Mouse (Mus musculus) gastrocnemius, adult 18-20 months (tissue): ENCODE measurements around the gene Cpeb4. TPM values are rescaled to one million over a fixed set of nuclear protein-coding genes. Genes with fewer than 3 reads are reported as not detected.

Source experiments
- DNase-seq: peaks from one replicate; pipeline ENCODE4 v3.0.0; 2021; ENCODE audit warnings: low spot score
- total RNA-seq, 2 experiments: library from RNA; stranded (reverse); gene quantifications; 2 replicates each; pipeline ENCODE4 v1.2.3; 2021

Cpeb4 gene
- total RNA-seq, 2 experiments from 2014 or later: 98.3 to 115 TPM

- no peak for DNase-seq
Observed at GRCm38 (mm10) chr11:31846771-31847468, 25.1 kb upstream of the Cpeb4 start.

DNA sequence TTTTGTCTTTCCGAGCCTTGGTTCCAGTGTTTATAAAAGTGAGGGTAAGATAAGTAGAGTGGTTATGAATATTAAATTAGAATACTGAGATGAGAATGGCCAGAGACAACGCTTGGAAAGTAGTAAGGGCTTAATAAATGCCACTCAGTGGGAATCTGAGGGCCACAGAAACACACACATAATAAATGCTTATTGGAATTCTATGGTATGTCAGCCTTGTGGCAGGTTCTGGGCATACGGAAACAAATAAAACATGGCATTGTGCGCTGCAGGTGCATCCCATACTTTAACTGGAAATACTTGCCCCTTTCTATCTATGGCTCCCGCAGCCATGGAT lies 24.6 kb upstream of the Cpeb4 start:
- no peak for DNase-seq

DNA sequence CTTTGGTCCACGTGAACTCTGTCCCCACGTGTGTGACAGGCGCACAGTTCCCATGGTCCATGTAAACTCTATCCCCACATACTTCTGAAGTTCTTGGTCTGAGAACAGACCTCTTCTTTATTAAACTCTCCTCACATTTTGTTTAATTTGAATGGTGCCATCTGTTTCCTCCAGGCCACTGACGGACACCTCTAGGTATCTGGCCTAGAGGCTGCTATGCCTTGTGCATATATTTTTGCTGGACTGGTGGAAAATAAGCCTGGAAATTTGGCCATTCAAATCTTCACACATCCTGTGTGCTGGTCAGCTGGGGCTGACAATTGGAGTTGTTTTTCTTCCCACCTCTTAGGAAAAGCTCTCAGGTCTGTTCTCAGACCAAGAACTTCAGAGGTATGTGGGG lies 23.3 kb upstream of the Cpeb4 start:
- no peak for DNase-seq

DNA sequence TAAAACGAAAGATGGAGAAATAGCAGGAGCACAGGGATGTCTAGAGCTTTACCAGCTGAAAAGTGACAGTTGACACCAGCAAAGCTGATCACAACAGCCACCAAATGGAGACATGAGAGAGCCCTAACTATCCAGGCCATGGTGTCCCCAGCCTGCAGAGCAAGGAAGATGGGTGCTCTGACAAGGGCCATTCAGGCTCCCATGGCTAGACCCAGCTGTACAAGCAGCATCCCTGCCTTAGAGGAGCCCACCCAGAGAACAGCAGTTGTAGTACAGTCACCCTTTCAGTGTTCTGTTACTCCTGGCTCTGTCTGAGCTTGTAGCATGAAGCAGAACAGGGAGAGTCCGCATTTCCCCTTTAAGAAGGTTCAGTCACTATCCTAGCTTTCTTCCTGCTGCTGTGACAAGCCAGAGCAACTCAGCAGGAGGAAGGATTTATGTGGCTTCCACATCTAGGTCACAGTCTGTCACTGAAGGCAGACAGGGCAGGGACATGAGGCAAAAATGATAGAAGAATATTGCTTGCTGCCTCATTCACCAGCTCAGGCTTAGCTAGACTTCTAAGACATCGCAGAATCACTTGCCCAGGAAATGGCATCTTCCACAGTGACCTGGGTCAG lies 21.7 kb upstream of the Cpeb4 start:
- DNase-seq: no peak

DNA sequence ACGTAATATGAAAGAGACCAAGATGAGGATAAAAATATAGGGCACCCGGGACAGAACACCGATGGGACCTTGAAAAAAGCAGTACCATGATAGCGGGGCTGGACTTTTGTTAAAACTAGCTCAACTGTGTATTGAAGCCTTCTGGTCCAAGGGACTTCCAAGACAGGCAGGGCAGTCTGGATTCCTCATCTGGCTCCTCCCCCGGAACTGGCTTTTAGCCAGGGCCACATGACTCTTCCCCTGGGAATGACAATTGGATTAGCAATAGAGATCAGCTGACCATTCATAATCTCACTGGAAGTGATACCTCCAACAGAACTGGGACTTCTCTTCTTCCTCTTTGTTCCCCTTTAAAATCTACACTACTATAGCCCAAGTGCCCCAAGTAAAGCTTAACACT lies 21.0 kb upstream of the Cpeb4 start:
- no peak for DNase-seq

DNA sequence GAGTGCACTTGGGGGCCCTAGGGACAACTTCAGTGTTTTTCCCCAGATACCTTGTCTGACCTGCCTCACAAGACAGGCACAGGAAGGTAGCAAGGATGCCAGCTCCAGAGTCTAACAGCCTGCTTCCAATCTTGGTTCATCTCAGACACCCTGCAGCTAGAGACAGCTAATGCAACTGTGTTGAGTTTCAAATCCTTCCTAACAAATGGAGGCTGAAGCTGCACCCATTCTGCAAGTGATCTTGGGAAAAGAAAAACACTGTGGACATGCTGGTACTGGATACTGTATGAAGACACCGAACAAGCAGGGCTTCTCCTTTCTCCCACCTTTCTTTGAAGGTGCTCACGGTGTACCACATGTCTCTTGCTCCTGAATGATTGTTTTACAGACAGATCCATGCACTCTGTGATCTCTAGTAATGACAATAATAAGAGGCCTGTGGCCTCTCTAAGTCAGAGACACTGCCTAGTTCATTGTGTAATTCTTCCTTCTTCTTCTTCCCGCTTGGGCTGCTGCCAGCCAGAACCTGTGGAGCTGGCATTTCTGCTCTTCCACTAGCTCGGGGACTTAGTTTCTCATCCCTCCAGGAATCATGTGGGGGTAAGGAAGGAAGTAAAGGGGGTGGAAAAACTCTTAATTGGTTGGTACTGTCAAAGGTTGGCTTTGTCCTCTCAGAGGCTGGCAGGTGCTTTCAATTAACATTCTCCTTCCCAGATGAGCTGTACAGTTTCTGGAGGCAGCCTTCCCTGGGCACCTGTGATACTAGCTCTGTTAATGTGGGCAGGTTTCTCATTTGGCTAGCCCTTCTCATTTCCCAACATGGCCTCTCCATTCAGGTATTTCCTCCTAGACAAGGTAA lies 20.1 kb upstream of the Cpeb4 start:
- no peak for DNase-seq

GRCm38 (mm10) chr11:31854955-31855354 lies 17.1 kb upstream of the Cpeb4 start:
- DNase-seq: no peak

GRCm38 (mm10) chr11:31857479-31857878 lies 14.5 kb upstream of the Cpeb4 start:
- DNase-seq: no peak

DNA sequence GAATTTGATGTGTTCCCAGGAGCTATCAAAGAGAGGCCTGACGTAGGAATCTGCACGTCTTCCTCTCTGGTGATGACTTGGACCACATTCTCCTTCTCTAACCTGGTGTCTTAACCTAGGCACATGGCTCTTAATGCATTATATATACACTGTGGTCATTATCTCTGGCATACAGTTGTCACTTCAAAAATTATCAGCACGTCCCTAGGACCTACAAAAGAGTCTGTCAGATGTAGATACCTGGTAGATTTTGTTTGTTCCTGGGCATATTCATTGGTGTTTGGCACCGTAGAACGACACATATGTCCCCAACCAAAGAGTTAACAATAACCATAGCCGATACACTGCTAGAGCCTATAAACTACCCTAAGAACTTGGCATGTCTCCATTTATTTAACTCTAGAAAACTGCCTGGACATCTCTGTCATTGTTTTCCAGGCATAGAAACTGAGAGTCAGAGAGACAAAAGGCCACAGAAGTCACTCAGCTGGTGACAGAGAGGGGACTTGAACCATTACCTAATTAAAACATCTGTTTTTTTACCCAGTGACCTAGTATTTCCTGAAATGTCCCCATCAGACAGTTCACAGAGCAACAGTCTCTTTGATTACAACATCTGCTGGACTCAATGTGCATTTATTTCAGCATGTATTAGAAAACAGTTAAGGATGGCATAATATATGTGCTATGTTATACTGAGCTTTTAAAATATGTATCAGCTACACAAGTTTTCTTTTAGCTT lies 10.7 kb upstream of the Cpeb4 start:
- no peak for DNase-seq

- DNase-seq: no peak
Observed at GRCm38 (mm10) chr11:31867976-31868375, 4.0 kb upstream of the Cpeb4 start.

DNA sequence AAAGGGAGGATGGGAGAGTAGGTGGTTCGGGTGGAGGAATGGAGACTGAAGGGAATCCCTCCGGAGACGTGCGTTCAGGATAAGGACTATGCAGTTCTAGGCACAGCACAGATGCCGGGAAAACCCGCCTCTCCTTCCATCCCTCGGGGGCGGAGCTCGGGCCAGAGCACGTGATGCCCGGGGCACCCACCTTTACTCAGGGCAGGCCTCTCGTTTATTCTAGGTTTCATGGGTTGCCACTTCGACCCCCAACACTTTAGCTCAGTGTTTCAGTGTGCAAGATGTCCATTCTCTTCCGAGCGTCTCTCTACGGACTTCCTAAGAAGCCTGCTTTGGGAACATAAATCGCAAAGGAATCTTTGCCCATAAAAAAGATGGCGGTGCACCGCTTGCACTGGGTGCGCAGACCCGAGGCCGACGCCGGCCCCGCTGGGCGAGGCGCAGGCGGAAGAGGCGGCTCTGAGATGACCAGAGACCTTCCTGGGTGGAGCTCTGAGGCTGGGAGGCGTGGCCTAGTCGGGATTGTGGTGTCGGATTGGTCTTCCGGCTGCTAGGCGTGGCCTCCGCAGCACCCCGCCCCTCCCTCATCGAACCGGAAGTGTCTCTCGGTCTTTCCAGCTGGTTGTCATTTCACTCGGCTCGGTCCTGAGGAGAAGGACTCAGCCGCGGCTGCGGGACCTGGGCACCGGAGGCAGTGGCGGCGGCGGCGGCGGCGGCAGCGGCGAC lies 1.6 kb upstream of the Cpeb4 start:
- DNase-seq: peak; percentile 99

DNA sequence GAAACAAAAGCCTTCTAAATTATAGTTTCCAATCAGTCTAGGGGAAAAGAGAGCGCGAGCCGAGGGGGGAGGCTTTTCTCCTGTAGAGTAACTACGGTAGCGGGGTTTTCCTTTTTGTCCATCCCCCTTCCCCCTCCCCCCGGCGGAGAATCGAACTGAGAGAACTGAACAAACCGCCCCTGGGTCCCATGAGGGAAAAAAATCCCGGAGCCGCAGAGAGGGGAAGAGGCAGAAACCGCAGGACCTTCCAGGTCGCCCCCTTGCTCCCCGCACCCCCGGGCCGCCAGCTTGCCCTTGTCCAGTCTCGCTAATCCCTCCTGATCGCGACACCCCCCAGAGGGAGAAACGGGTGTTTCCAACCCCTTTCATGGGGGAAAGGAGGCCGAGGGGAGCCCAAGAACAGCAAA lies 873 bp upstream of the Cpeb4 start:
- peak; percentile 54 for DNase-seq

DNA sequence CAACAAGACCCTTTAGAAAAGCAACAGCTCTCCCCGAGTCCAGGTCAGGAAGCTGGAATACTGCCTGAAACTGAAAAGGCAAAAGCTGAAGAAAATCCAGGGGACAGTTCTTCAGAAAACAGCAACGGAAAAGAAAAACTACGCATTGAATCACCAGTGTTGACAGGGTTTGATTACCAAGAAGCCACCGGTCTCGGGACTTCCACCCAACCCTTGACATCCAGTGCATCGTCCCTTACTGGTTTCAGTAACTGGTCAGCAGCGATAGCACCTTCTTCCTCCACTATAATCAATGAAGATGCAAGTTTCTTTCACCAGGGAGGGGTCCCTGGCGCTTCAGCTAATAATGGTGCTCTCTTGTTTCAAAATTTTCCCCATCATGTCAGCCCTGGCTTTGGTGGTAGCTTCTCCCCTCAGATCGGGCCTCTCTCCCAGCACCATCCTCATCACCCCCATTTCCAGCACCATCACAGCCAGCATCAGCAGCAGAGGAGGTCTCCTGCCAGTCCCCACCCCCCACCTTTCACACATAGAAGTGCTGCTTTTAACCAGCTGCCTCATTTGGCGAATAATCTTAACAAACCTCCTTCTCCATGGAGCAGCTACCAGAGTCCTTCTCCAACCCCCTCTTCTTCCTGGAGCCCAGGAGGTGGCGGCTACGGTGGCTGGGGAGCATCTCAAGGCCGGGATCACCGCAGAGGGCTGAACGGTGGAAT lies 693 bp downstream of the Cpeb4 start:
- DNase-seq: peak; percentile 18

- no peak for DNase-seq
Observed at GRCm38 (mm10) chr11:31874071-31874470, 2.1 kb downstream of the Cpeb4 start.

- DNase-seq: no peak
Observed at GRCm38 (mm10) chr11:31883671-31884070, 11.7 kb downstream of the Cpeb4 start.

DNA sequence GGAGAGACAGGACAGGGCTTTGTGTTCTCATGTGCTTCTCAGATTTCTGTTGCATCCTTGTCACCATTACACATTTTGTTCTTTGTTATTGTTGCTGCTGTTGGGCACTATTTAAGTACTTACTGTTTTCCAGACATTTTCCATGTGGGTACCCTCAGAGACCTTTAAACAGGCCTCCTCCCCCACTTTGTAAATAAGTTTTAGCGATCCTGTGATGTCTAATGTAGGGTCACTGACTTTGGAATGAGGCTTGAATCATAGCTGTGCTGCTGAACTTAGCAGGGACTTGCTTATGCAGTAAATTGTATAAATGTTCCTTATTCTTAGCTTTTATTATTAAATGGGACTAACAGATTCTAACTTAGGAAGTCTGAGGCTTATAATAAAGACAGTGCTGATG lies 13.8 kb downstream of the Cpeb4 start:
- no peak for DNase-seq

- DNase-seq: no peak
Observed at GRCm38 (mm10) chr11:31888229-31888628, 16.2 kb downstream of the Cpeb4 start.

- no peak for DNase-seq
Observed at GRCm38 (mm10) chr11:31892152-31892551, 20.1 kb downstream of the Cpeb4 start.

DNA sequence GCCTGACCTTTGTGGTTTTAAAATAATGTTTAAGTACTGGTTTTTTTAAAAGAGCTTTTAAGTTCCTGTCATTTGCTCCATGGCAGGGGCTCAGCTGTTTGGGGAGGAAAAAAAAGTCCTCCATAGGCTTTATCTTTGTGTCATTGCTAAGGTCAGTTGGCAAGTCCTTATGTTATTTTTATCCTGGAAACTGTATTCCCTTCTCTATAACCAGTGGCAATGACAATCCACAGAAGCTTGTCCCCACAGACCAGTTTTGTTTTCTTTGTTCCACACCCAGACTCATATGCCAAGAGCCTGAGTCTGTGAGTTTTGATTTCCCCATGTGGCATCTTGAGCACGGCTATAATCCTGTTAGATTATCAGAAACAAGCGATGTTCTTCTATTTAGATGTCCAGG lies 21.6 kb downstream of the Cpeb4 start:
- DNase-seq: no peak

- DNase-seq: no peak
Observed at GRCm38 (mm10) chr11:31896065-31896792, 24.2 kb downstream of the Cpeb4 start.
